Mouse (Mus musculus): Measurements from ENCODE around the gene Nr1i2. TPM values are rescaled to one million over a fixed set of nuclear protein-coding genes. Genes with fewer than 3 reads are reported as not detected.

Nr1i2 gene
- total and polyA plus RNA-seq, 3 experiments, result not detected

DNA sequence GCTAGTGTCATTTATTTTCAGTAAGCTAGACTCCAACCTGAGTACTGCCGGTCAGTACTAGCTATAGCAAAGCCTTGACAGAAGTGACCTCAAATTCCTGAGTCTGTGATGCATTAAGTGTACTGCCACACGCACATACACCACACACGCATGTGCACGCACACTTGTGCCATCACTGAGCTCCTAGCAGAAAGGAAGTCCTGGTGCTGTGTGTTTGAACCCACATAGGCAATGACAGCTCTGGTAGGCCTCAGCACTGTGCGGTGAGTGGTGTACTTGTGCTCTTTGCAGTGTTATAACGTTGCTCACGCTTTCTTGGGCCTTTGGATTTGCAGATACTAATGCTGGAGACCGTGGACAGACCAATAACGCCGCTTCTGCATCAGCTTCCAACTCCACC lies 54.5 kb downstream of the Nr1i2 start:
- Histone ChIP-seq H3K27me3 (replicated peaks) (no peaks in the 10 kb centered on the region), H3K36me3 (replicated peaks in 1 of 2; ENCODE audit: control insufficient read depth in 1 of 2, insufficient read depth in 1 of 2, low read length in 1 of 2) (peaks cover 14 to 49% of the 10 kb centered on the region in 2 experiments), H3K79me2 (replicated peaks; ENCODE audit: control insufficient read depth, extremely low read depth, insufficient read depth, poor library complexity, severe bottlenecking) (no peaks in the 10 kb centered on the region), H3K4me2 (ENCODE audit: insufficient read depth, low read depth, poor library complexity, severe bottlenecking) (no peak overlapping the region), H3K9me3 (replicated peaks; ENCODE audit: low read length) (no peaks in the 10 kb centered on the region), H3K27ac (ENCODE audit: insufficient read depth, low read depth) (0 out of 2 replicates have a peak overlapping the region, but pooled peaks have one; percentile 1), H3K4me1 (ENCODE audit: control insufficient read depth in 1 of 2, insufficient read depth in 2 of 2) (peaks cover 10 to 30% of the 10 kb centered on the region in 2 experiments), H3K9ac (ENCODE audit: insufficient read depth, low read depth) (no peak overlapping the region), H3K4me3 (replicated peaks in 1 of 3; ENCODE audit: low read depth in 2 of 3, low read length in 2 of 3, poor library complexity in 1 of 3) (no peak overlapping the region)
- dilution Hi-C loops (cut with MboI; ENCODE audit: extremely low pct_ligation_motif_present, extremely low pct_unique_long_range_greater_than_20kb, low sequenced_read_pairs) (no loop called here), in situ Hi-C loops (cut with MboI; ENCODE audit: low pct_ligation_motif_present, low pct_unique_long_range_greater_than_20kb, low sequenced_read_pairs) (no loop called here)
- no peak for DNase-seq (ENCODE audit: extremely low read depth)
- TF ChIP-seq E2F4 (IDR thresholded peaks at IDR 0.05; ENCODE audit: insufficient replicate concordance, low read depth, low read length), result no peak
- no peak for TF ChIP-seq NELFE (IDR thresholded peaks at IDR 0.05; ENCODE audit: low read depth, low read length)
- TF ChIP-seq POLR2AphosphoS2 (IDR thresholded peaks at IDR 0.05; ENCODE audit: low read depth, low read length), result no peak
- TF ChIP-seq JUN (IDR thresholded peaks at IDR 0.05; ENCODE audit: insufficient read depth, low read depth, low read length), result no peak
- no peak; the same call in none of the 2 replicates for TF ChIP-seq MXI1 (IDR thresholded peaks at IDR 0.05; ENCODE audit: low read depth, low read length)
- TF ChIP-seq RAD21 (IDR thresholded peaks at IDR 0.05; ENCODE audit: low read depth, low read length), result no peak
- TF ChIP-seq BHLHE40 (IDR thresholded peaks at IDR 0.05; ENCODE audit: low read depth, low read length), result no peak
- no peak for TF ChIP-seq USF2 (conservative IDR thresholded peaks at IDR 0.05; ENCODE audit: low read depth, low read length)
- TF ChIP-seq ETS1 (conservative IDR thresholded peaks at IDR 0.05; ENCODE audit: low read depth, low read length), result no peak
- no peak for TF ChIP-seq CHD1 (IDR thresholded peaks at IDR 0.05; ENCODE audit: low read depth, low read length)
- no peak for TF ChIP-seq HCFC1 (IDR thresholded peaks at IDR 0.05; ENCODE audit: low read depth, low read length)
- no peak for TF ChIP-seq RCOR1 (conservative IDR thresholded peaks at IDR 0.05; ENCODE audit: low read depth, low read length)
- no peak for TF ChIP-seq IRF4 (IDR thresholded peaks at IDR 0.05; ENCODE audit: low read depth, low read length)
- TF ChIP-seq KAT2A (IDR thresholded peaks at IDR 0.05; ENCODE audit: insufficient replicate concordance, low read length), result no peak

DNA sequence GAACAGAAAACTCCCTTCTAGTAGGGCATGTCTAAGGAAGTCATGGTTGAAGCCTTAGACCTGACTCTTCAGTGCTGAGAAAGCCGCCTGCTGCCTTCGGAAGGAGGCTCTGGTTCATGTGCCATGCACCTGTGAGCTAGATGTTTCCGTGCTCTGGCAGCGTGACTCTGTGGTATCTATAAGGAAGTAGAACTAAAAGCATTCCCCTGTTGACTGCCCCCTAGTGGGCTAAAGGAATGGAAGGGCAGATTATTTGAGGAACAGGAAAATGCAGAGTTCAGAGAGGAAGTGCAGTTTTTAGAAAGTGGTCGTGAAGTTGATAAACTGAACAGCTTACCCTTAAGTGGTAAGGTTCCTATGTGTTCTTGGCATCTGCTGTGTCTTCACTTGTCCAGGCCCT lies 54.9 kb downstream of the Nr1i2 start:
- Histone ChIP-seq H3K9ac (ENCODE audit: insufficient read depth, low read depth) (no peak overlapping the region), H3K4me1 (ENCODE audit: control insufficient read depth in 1 of 2, insufficient read depth in 2 of 2) (peaks cover 10 to 32% of the 10 kb centered on the region in 2 experiments), H3K9me3 (replicated peaks; ENCODE audit: low read length) (no peaks in the 10 kb centered on the region), H3K27me3 (replicated peaks) (no peaks in the 10 kb centered on the region), H3K4me2 (ENCODE audit: insufficient read depth, low read depth, poor library complexity, severe bottlenecking) (peak overlapping the region; percentile 42; the same call in 1 of the 2 replicates), H3K27ac (ENCODE audit: insufficient read depth, low read depth) (0 out of 2 replicates have a peak overlapping the region, but pooled peaks have one; percentile 1), H3K4me3 (replicated peaks in 1 of 3; ENCODE audit: low read depth in 2 of 3, low read length in 2 of 3, poor library complexity in 1 of 3) (no peak overlapping the region), H3K36me3 (replicated peaks in 1 of 2; ENCODE audit: control insufficient read depth in 1 of 2, insufficient read depth in 1 of 2, low read length in 1 of 2) (peaks cover 14 to 51% of the 10 kb centered on the region in 2 experiments), H3K79me2 (replicated peaks; ENCODE audit: control insufficient read depth, extremely low read depth, insufficient read depth, poor library complexity, severe bottlenecking) (no peaks in the 10 kb centered on the region)
- dilution Hi-C loops (cut with MboI; ENCODE audit: extremely low pct_ligation_motif_present, extremely low pct_unique_long_range_greater_than_20kb, low sequenced_read_pairs), result no loop called here
- in situ Hi-C loops (cut with MboI; ENCODE audit: low pct_ligation_motif_present, low pct_unique_long_range_greater_than_20kb, low sequenced_read_pairs), result no loop called here
- DNase-seq (ENCODE audit: extremely low read depth), result peak; percentile 98
- peak; percentile 79 for TF ChIP-seq JUND (conservative IDR thresholded peaks at IDR 0.05; ENCODE audit: low read depth, low read length)
- TF ChIP-seq MAFK (IDR thresholded peaks at IDR 0.05; ENCODE audit: insufficient replicate concordance, low read length), result 0 out of 2 replicates have a peak, but pooled peaks have one; percentile 40
- TF ChIP-seq ZMIZ1 (IDR thresholded peaks at IDR 0.05; ENCODE audit: low read depth, low read length), result no peak
- TF ChIP-seq RAD21 (IDR thresholded peaks at IDR 0.05; ENCODE audit: low read depth, low read length), result peak; percentile 72
- TF ChIP-seq UBTF (IDR thresholded peaks at IDR 0.05; ENCODE audit: low read depth, low read length), result no peak
- TF ChIP-seq POLR2A (IDR thresholded peaks at IDR 0.05; ENCODE audit: low read depth, low read length), result peak; percentile 56
- peak; percentile 91 for TF ChIP-seq MXI1 (IDR thresholded peaks at IDR 0.05; ENCODE audit: low read depth, low read length)
- TF ChIP-seq NRF1 (IDR thresholded peaks at IDR 0.05; ENCODE audit: low read depth, low read length), result peak; percentile 32; the same call in 1 of the 2 replicates
- TF ChIP-seq SIN3A (IDR thresholded peaks at IDR 0.05; ENCODE audit: low read length), result peak; percentile 92
- TF ChIP-seq TBP (conservative IDR thresholded peaks at IDR 0.05; ENCODE audit: low read depth, low read length), result peak; percentile 70; the same call in 1 of the 2 replicates
- TF ChIP-seq EP300 (IDR thresholded peaks at IDR 0.05; ENCODE audit: low read length), result peak; percentile 91
- no peak; the same call in 1 of the 2 replicates for TF ChIP-seq NELFE (IDR thresholded peaks at IDR 0.05; ENCODE audit: low read depth, low read length)
- no peak for TF ChIP-seq POLR2AphosphoS2 (IDR thresholded peaks at IDR 0.05; ENCODE audit: low read depth, low read length)
- peak; percentile 46; the same call in 1 of the 2 replicates for TF ChIP-seq JUN (IDR thresholded peaks at IDR 0.05; ENCODE audit: insufficient read depth, low read depth, low read length)
- peak; percentile 95 for TF ChIP-seq ELF1 (IDR thresholded peaks at IDR 0.05; ENCODE audit: low read depth, low read length)
- TF ChIP-seq PAX5 (IDR thresholded peaks at IDR 0.05; ENCODE audit: low read length), result no peak
- no peak for TF ChIP-seq KAT2A (IDR thresholded peaks at IDR 0.05; ENCODE audit: insufficient replicate concordance, low read length)
- peak; percentile 90 for TF ChIP-seq ETS1 (conservative IDR thresholded peaks at IDR 0.05; ENCODE audit: low read depth, low read length)
- no peak for TF ChIP-seq CHD2 (IDR thresholded peaks at IDR 0.05; ENCODE audit: low read length)
- peak; percentile 100 for TF ChIP-seq MYC (IDR thresholded peaks at IDR 0.05; ENCODE audit: low read depth, low read length)
- peak; percentile 100 for TF ChIP-seq BHLHE40 (IDR thresholded peaks at IDR 0.05; ENCODE audit: low read depth, low read length)
- peak; percentile 89 for TF ChIP-seq SMC3 (IDR thresholded peaks at IDR 0.05; ENCODE audit: low read depth, low read length)
- TF ChIP-seq CHD1 (IDR thresholded peaks at IDR 0.05; ENCODE audit: low read depth, low read length), result no peak
- no peak for TF ChIP-seq GABPA (IDR thresholded peaks at IDR 0.05; ENCODE audit: insufficient replicate concordance, low read depth, low read length)
- no peak for TF ChIP-seq ZC3H11A (IDR thresholded peaks at IDR 0.05; ENCODE audit: low read depth, low read length)
- TF ChIP-seq MEF2A (IDR thresholded peaks at IDR 0.05; ENCODE audit: borderline replicate concordance, low read depth, low read length), result peak; percentile 88

Measured in CH12.LX (cell line).